Mouse (Mus musculus) forebrain, embryonic 11.5 days (tissue): Measurements from ENCODE around the gene Tenm2. TPM values are rescaled to one million over a fixed set of nuclear protein-coding genes. Genes with fewer than 3 reads are reported as not detected.

Experiments used
- ATAC-seq: fragments of 200-750 bp; cut with Nextera tagmentation; replicated peaks from 2 replicates; pipeline ENCODE4 v1.8.0; 2017; ENCODE audit warnings: moderate TSS enrichment; ENCODE audit not compliant: low FRiP score
- DNase-seq: peaks from one replicate; pipeline ENCODE4 v3.0.0-alpha.2; 2017; ENCODE audit warnings: low spot score
- H3K27ac ChIP-seq: fragments of 300-500 bp; sonication (generic); 2 replicates; pipeline ENCODE4 v1.5.1; 2014; ENCODE audit warnings: low read depth, low read length
- H3K27me3 ChIP-seq: fragments of 300-500 bp; sonication (generic); 2 replicates; pipeline ENCODE4 v1.6.1; 2014; ENCODE audit warnings: mild to moderate bottlenecking, low read length, mixed read lengths; ENCODE audit not compliant: control insufficient read depth, insufficient read depth
- H3K36me3 ChIP-seq: fragments of 300-500 bp; sonication (generic); 2 replicates; pipeline ENCODE4 v1.6.1; 2014; ENCODE audit warnings: mild to moderate bottlenecking, low read length, moderate library complexity, mixed read lengths; ENCODE audit not compliant: control insufficient read depth, insufficient read depth
- H3K4me1 ChIP-seq: fragments of 300-500 bp; sonication (generic); replicated peaks from 2 replicates; pipeline ENCODE4 v1.6.1; 2014; ENCODE audit warnings: low read length, mixed read lengths; ENCODE audit not compliant: control insufficient read depth, insufficient read depth
- H3K4me2 ChIP-seq: fragments of 300-500 bp; sonication (generic); 2 replicates; pipeline ENCODE4 v1.6.1; 2014; ENCODE audit warnings: low read depth, mild to moderate bottlenecking, low read length, moderate library complexity, mixed read lengths; ENCODE audit not compliant: severe bottlenecking
- H3K4me3 ChIP-seq: fragments of 300-500 bp; sonication (generic); 2 replicates; pipeline ENCODE4 v1.5.1; 2014; ENCODE audit warnings: low read depth, low read length
- H3K9ac ChIP-seq: fragments of 300-500 bp; sonication (generic); 2 replicates; pipeline ENCODE4 v1.6.1; 2014; ENCODE audit warnings: low read length
- H3K9me3 ChIP-seq: fragments of 300-500 bp; sonication (generic); 2 replicates; pipeline ENCODE4 v1.6.1; 2016; ENCODE audit warnings: low read length, mixed read lengths; ENCODE audit not compliant: control insufficient read depth
- WGBS: fragments of 180-500 bp; shearing (Covaris S2); extraction: QIAGEN DNeasy Blood & Tissue Kit; methylation state at CpG from one replicate; pipeline ENCODE4 v1.1.7; 2014; 5-methylcytosine and 5-hydroxymethylcytosine counted together
- polyA plus RNA-seq: library from polyadenylated mRNA; unstranded; fragments of >200 nt; fragmentation: Nextera tagmentation; extraction: Ambion mirVana; gene quantifications from 2 replicates; pipeline ENCODE4 v1.2.1, GENCODE M21; 2014

Tenm2 gene
- polyA plus RNA-seq, 1 experiment from 2014 or later: 3.8 TPM

DNA sequence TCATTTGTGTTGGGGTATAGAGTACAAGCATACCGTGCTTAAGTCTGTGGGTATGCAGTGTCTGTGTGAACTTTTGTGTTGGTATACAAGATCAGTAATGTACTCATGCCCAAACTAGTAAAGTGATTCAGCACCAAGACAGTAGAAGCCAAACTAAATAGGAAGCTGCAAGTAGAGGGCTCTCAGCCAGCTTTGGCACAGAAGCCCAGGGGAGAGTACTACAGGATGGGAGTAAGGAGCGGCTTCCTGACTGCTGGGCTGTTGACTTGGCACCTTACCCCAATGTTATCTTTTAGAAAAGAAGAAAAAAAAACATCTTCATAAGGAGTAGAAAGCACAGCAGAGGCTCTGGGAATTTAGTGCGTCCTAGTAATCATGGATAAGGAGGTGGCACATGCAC is 700.2 kb downstream of the Tenm2 start:
- no peak for ATAC-seq
- WGBS: 92% methylated on average over 3 of the region's 3 CpGs

DNA sequence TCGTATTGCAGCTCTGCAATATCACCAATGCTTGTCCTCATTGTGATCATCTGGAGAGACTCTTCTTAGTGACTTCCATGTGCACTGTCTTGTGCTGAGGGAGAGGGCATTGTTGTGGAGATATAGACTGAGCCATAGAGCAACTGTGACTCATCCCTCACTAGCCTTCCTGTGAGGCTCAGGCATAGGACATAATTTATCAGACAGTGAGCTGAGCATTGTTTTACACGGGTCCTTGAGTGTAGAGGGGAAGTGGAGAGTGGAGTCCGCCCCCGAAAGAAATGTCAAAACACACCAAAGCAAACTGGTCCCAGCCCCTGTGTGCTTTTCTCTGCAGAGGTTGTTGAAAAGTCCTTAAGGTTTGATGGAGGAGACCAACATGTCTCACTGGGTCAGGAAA is 704.1 kb downstream of the Tenm2 start:
- WGBS: 84% methylated on average over 4 of the region's 4 CpGs
- Histone ChIP-seq H3K4me1 (no peaks in the 10 kb centered on the region), H3K27ac (no peak overlapping the region), H3K36me3 (no peaks in the 10 kb centered on the region), H3K4me3 (no peak overlapping the region), H3K9me3 (no peaks in the 10 kb centered on the region), H3K9ac (no peak overlapping the region), H3K27me3 (no peaks in the 10 kb centered on the region), H3K4me2 (no peak overlapping the region)
- ATAC-seq (no peak), DNase-seq (no peak)

More for the DNA sequence above, 700.2 kb downstream of the Tenm2 start:
- no peak overlapping the region for H3K4me3 ChIP-seq
- H3K27me3 ChIP-seq: no peaks in the 10 kb centered on the region
- DNase-seq: no peak
- H3K9me3 ChIP-seq: no peaks in the 10 kb centered on the region
- no peak overlapping the region for H3K4me2 ChIP-seq
- H3K4me1 ChIP-seq: no peaks in the 10 kb centered on the region
- no peaks in the 10 kb centered on the region for H3K36me3 ChIP-seq
- H3K27ac ChIP-seq: no peak overlapping the region
- no peak overlapping the region for H3K9ac ChIP-seq

DNA sequence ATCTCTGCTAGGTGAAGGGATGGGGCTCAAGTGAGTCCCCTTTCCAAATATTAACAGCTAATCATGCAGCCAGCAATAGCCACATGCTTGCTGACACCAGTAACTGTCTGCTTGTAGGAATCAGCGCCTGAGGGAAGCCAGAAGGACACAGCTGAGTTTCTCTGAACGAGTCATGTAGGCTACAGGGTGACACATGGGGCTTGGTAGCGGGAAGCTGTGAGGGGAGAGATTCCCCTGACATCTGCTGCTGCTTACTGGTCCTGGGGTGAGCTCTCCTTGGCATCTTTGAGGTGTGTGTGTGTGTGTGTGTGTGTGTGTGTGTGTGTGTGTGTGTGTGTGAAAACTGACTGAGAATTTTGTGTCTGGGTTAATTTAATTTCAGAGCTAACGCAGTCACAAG is 708.3 kb downstream of the Tenm2 start:
- Histone ChIP-seq H3K4me3 (no peak overlapping the region), H3K27me3 (no peaks in the 10 kb centered on the region), H3K9me3 (no peaks in the 10 kb centered on the region), H3K27ac (no peak overlapping the region), H3K36me3 (no peaks in the 10 kb centered on the region), H3K9ac (no peak overlapping the region), H3K4me2 (no peak overlapping the region), H3K4me1 (no peaks in the 10 kb centered on the region)
- ATAC-seq: no peak
- DNase-seq: no peak
- WGBS: 62% methylated on average over 4 of the region's 4 CpGs

DNA sequence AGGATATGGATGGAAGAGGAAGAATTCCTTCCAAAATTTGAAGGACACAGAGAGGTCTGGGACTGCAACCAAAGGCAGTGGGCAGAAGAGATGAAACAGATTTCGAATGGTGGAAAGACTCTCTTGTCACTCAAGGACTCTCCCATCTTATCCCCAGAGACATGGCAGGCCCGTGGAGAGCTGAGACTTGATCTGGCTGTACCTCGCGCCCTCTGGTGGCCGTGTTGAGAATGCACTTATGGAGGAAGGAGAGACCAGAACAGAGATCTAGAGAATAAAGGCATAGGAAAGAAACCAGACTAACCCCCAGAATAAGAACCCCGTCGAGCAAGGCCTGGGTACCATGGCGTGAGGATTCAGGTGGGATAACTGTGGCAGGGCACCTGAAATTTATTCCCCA is 709.4 kb downstream of the Tenm2 start:
- ATAC-seq: 0 out of 2 replicates have a peak, but pooled peaks have one; percentile 39
- WGBS: 16% methylated on average over 8 of the region's 8 CpGs

DNA sequence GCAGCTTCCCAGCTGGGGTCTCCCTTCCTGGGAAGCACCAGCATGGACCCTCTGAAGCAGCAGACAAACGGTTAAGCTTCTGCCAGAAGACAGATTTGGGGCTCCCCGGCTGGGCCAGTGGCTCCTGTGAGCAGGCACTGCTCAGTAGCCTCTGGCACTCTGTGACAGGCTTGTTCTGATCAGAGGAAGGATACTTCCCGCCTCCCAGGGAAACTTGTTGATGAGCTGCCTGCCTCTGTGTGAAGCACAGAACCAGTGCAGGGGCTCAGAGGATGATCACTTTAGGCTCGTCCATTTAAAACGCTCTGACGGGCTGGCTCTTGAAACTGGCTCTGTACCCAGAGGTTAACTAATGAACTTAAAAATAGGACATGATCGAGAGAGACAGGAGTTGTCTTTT is 723.3 kb downstream of the Tenm2 start:
- Histone ChIP-seq H3K36me3 (no peaks in the 10 kb centered on the region), H3K4me2 (no peak overlapping the region), H3K4me1 (no peaks in the 10 kb centered on the region), H3K27me3 (no peaks in the 10 kb centered on the region), H3K4me3 (no peak overlapping the region), H3K9ac (no peak overlapping the region), H3K9me3 (peaks cover 5% of the 10 kb centered on the region; the same call in 1 of the 2 replicates), H3K27ac (no peak overlapping the region)
- 38% methylated on average over 7 of the region's 7 CpGs for WGBS
- ATAC-seq: no peak
- no peak for DNase-seq

More for the DNA sequence above, 709.4 kb downstream of the Tenm2 start:
- Histone ChIP-seq H3K4me3 (no peak overlapping the region), H3K9ac (no peak overlapping the region), H3K4me1 (no peaks in the 10 kb centered on the region), H3K27me3 (no peaks in the 10 kb centered on the region), H3K9me3 (no peaks in the 10 kb centered on the region), H3K36me3 (no peaks in the 10 kb centered on the region), H3K4me2 (no peak overlapping the region), H3K27ac (no peak overlapping the region)
- peak; percentile 90 for DNase-seq

DNA sequence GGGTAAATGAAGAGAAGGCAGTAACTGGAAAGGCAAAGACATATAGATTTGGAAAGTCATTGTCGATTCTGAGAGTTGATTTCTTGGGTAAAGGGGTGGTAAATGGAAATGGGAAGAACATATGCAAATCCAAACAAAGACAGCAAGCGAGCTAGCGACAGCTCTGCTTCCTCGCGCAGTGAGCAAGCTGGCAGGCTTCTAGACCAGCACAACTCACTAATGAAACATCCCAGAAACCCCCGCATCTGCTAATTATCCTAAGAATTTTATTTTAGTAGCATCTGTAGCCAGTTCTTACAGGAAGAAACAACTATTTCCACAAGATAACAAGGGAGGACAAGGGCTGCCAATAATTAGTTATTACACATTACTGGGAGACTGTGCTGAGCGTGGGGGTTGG is 727.5 kb downstream of the Tenm2 start:
- DNase-seq: no peak
- H3K9ac ChIP-seq: no peak overlapping the region
- no peak overlapping the region for H3K4me3 ChIP-seq
- H3K27ac ChIP-seq: no peak overlapping the region
- H3K27me3 ChIP-seq: no peaks in the 10 kb centered on the region
- no peak overlapping the region for H3K4me2 ChIP-seq
- 74% methylated on average over 7 of the region's 7 CpGs for WGBS
- H3K9me3 ChIP-seq: peaks cover 5% of the 10 kb centered on the region; the same call in 1 of the 2 replicates
- no peaks in the 10 kb centered on the region for H3K36me3 ChIP-seq
- H3K4me1 ChIP-seq: no peaks in the 10 kb centered on the region; the same call in 1 of the 2 replicates
- ATAC-seq: no peak

DNA sequence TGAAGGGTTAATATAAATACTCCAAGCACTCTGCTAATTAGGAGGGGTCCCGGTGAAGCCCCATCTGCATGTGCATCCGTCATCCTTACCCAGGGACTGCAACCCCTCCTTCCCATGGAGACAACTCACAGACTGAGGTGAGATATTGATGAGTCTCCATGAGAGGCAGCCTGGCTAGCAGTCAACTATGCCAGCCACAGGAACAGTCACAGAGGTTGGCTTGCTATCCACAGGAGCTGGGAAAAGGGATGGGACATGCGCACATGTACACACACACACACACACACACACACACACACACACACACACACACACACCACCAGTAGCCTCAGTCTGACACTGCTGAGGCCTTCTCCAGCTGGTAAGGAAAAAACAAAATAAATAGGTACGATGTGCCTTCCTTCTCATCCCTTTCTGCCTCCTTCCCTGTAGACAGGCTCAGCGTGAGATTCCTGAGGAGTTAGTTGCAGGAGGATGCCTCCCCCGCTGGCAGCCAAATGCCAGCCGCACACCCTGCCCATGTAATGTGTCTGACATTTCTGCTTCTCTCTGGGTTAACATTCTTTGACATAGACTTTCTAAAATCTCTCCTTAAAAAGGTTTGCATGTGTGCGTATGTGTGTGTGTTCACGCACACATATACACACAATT is 740.7 kb downstream of the Tenm2 start:
- Histone ChIP-seq H3K4me2 (no peak overlapping the region), H3K27me3 (no peaks in the 10 kb centered on the region), H3K27ac (no peak overlapping the region), H3K36me3 (no peaks in the 10 kb centered on the region), H3K9me3 (no peaks in the 10 kb centered on the region), H3K9ac (no peak overlapping the region), H3K4me1 (no peaks in the 10 kb centered on the region), H3K4me3 (no peak overlapping the region)
- 77% methylated on average over 9 of the region's 9 CpGs for WGBS
- DNase-seq: no peak
- ATAC-seq: no peak

DNA sequence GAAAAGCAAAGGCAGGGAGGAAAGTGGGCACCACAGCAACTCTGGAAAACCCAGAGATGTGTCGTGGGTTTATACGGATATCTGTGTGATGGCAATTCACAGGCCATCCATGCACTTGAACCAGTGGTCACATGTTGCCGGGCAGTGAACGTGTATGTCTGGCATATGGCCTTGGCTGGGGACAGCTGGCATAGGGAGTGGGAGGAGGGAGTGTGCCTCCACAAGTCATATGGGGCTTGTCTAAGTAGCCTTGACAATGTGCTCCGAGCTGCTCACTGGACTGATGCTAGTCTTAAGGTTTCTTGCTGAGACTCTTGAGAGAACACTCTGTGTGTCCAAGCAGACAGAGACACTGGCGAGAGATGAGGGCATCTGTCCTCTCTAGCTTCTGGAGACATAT is 743.5 kb downstream of the Tenm2 start:
- Histone ChIP-seq H3K36me3 (no peaks in the 10 kb centered on the region), H3K9ac (no peak overlapping the region), H3K4me2 (no peak overlapping the region), H3K27me3 (no peaks in the 10 kb centered on the region), H3K4me1 (no peaks in the 10 kb centered on the region), H3K27ac (no peak overlapping the region), H3K4me3 (no peak overlapping the region), H3K9me3 (no peaks in the 10 kb centered on the region)
- no peak for DNase-seq
- 88% methylated on average over 6 of the region's 6 CpGs for WGBS
- no peak for ATAC-seq

DNA sequence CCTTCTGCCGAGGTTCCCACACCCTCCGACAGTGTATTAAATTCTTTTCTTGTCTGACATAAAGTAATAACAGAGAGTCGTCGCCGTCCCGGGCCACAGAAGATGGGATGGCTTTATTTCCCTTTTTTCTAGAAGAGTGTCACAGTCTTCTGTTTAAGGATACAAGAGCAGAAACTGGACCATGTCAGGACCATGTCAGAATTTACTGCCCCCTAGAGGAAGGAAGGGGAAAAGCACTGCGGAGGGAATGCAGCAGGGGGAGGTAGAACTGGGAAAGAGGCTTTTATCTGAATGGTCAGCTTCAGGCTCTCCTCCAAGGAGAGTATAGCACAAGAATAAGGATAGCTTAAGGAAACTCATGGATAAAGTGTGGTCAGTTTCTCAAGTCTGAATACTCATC is 745.7 kb downstream of the Tenm2 start:
- WGBS: 57% methylated on average over 7 of the region's 7 CpGs
- Histone ChIP-seq H3K4me3 (no peak overlapping the region), H3K9me3 (no peaks in the 10 kb centered on the region), H3K36me3 (no peaks in the 10 kb centered on the region), H3K27ac (no peak overlapping the region), H3K9ac (no peak overlapping the region), H3K27me3 (no peaks in the 10 kb centered on the region), H3K4me2 (no peak overlapping the region), H3K4me1 (no peaks in the 10 kb centered on the region)
- ATAC-seq: no peak
- no peak for DNase-seq
